Mouse (Mus musculus) liver, embryonic 15.5 days (tissue): Measurements from ENCODE around the gene Fahd1. TPM values are rescaled to one million over a fixed set of nuclear protein-coding genes. Genes with fewer than 3 reads are reported as not detected.
A peak's percentile ranks its signal among the peaks of the same experiment; 100 is the strongest.

Experiments used
- ATAC-seq: fragments of 200-750 bp; cut with Nextera tagmentation; 2 replicates; pipeline ENCODE4 v1.8.0; 2017; ENCODE audit warnings: moderate number of reproducible peaks, mild to moderate bottlenecking, moderate library complexity; ENCODE audit not compliant: insufficient read depth
- H3K27ac ChIP-seq: fragments of 300-500 bp; sonication (generic); replicated peaks from 2 replicates; pipeline ENCODE4 v1.5.1; 2015; ENCODE audit warnings: mild to moderate bottlenecking, inconsistent platforms
- H3K27me3 ChIP-seq: fragments of 300-500 bp; sonication (generic); 2 replicates; pipeline ENCODE4 v1.6.1; 2015; ENCODE audit warnings: mild to moderate bottlenecking, inconsistent platforms
- H3K36me3 ChIP-seq: fragments of 300-500 bp; sonication (generic); replicated peaks from 2 replicates; pipeline ENCODE4 v1.6.1; 2015; ENCODE audit warnings: moderate library complexity, mild to moderate bottlenecking, inconsistent platforms
- H3K4me1 ChIP-seq: fragments of 300-500 bp; sonication (generic); replicated peaks from 2 replicates; pipeline ENCODE4 v1.6.1; 2015; ENCODE audit warnings: inconsistent platforms
- H3K4me2 ChIP-seq: fragments of 300-500 bp; sonication (generic); 2 replicates; pipeline ENCODE4 v1.6.1; 2015; ENCODE audit warnings: moderate library complexity, mild to moderate bottlenecking, inconsistent platforms
- H3K4me3 ChIP-seq: fragments of 300-500 bp; sonication (generic); replicated peaks from 2 replicates; pipeline ENCODE4 v1.5.1; 2015; ENCODE audit warnings: mild to moderate bottlenecking, inconsistent platforms
- H3K9ac ChIP-seq: fragments of 300-500 bp; sonication (generic); 2 replicates; pipeline ENCODE4 v1.6.1; 2015; ENCODE audit warnings: moderate library complexity, mild to moderate bottlenecking, inconsistent platforms
- H3K9me3 ChIP-seq: fragments of 300-500 bp; sonication (generic); replicated peaks from 2 replicates; pipeline ENCODE4 v1.6.1; 2016; ENCODE audit warnings: inconsistent platforms
- WGBS: fragments of 180-500 bp; shearing (Covaris S2); methylation state at CpG from one replicate; pipeline ENCODE4 v1.1.7; 2015; ENCODE audit warnings: mixed read lengths; ENCODE audit not compliant: insufficient replicate concordance; 5-methylcytosine and 5-hydroxymethylcytosine counted together
- polyA plus RNA-seq: library from polyadenylated mRNA; unstranded; fragments of >200 nt; fragmentation: Nextera tagmentation; extraction: Ambion mirVana; gene quantifications from 2 replicates; pipeline ENCODE4 v1.2.1, GENCODE M21; 2015

The Fahd1 gene
- 41.1 and 44.2 TPM in 2 replicates for polyA plus RNA-seq

- ATAC-seq = peak; percentile 91
- peaks cover 45% of the 10 kb centered on the region for H3K4me1 ChIP-seq
- no peaks in the 10 kb centered on the region for H3K9me3 ChIP-seq
- under 1% methylated on average over 58 of the region's 58 CpGs for WGBS
- H3K4me2 ChIP-seq = peak within 1 kb of the TSS; percentile 78
- H3K27ac ChIP-seq = peak within 1 kb of the TSS; percentile 100
- peaks cover 35% of the 10 kb centered on the region for H3K36me3 ChIP-seq
- no peaks in the 10 kb centered on the region for H3K27me3 ChIP-seq
- peak within 1 kb of the TSS; percentile 93 for H3K9ac ChIP-seq
- peak within 1 kb of the TSS; percentile 95 for H3K4me3 ChIP-seq
Measured at GRCm38 (mm10) chr17:24850065-24850772, at the start of gene Fahd1. Fahd1 (minus strand) TSS chr17:24850364.

DNA sequence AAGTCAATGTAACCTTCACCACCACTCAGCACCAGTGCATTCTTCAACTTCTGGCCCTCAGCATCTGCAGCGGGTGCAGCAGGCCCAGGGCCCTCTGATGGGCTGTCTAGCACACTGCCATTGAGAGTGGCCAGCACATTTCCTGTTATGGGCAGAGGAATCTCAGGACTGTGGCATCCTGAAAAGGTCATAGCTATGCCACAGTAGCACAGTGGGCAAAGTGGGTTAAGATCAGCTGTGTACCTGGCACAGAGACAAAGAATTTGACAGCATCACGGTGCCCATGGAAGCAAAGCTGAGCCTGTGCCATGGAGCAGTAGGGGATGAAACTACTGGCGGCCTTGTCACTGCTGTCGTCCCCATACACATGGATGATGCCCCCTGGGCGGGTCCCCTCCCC is 49.0 kb upstream of the Fahd1 start:
- no peak for ATAC-seq
- no peaks in the 10 kb centered on the region for H3K27me3 ChIP-seq
- no peak overlapping the region for H3K9ac ChIP-seq
- H3K4me2 ChIP-seq = no peak overlapping the region
- 80% methylated on average over 5 of the region's 5 CpGs for WGBS
- peaks cover 77% of the 10 kb centered on the region for H3K36me3 ChIP-seq
- H3K4me3 ChIP-seq = no peak overlapping the region
- peaks cover 76% of the 10 kb centered on the region for H3K4me1 ChIP-seq
- H3K27ac ChIP-seq = peak overlapping the region; percentile 38; the same call in 1 of the 2 replicates
- H3K9me3 ChIP-seq = no peaks in the 10 kb centered on the region

DNA sequence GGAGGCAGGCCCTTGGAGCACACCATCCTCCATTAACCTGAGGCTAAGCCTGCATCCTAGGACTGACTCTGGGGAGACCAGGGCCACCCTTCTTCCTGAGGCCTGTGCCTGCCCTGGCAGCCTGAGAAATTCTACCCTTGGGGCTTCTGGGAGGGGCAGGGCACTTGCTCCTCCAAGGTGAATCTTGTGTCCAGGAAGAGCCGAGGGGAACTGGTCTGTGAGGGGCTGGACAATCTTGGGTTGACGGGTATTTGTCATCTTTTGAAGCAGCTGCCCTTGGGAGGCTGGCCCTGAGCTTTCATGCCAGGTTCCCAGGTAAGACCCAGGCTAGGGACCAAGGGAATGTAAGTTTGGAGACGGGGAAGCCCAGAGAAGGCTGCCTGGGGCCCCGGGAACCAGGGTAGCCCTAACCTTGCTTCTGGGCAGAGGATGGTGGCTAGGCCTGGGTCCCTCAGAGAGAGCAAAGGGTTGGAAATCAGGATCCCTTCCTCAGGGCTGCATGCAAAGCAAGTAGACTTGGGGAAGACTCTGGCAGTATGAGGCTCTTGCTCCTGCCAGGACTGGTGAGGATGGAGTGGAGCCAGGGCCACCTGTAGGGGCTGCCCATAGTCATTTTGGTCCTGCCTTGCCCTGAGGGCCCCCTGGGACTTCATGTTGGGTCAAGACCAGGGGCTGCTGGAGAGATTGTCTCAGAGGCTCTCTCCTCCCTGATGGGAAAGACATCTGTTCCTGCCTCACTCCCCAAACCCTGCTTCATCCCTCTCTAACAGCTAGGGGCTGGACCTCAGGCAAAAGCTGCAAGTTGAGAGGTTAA is 48.1 kb upstream of the Fahd1 start:
- WGBS = 75% methylated on average over 4 of the region's 4 CpGs
- no peak for ATAC-seq
- Histone ChIP-seq H3K4me1 (peaks cover 76% of the 10 kb centered on the region), H3K4me3 (peak overlapping the region; percentile 95), H3K4me2 (peak overlapping the region; percentile 87), H3K9me3 (no peaks in the 10 kb centered on the region), H3K9ac (0 out of 2 replicates have a peak overlapping the region, but pooled peaks have one; percentile 9), H3K27ac (peak overlapping the region; percentile 89), H3K36me3 (peaks cover 75% of the 10 kb centered on the region), H3K27me3 (no peaks in the 10 kb centered on the region)

GRCm38 (mm10) chr17:24897600-24897999 is 47.4 kb upstream of the Fahd1 start:
- peak overlapping the region; percentile 87 for H3K4me2 ChIP-seq
- peaks cover 75% of the 10 kb centered on the region for H3K4me1 ChIP-seq
- WGBS = 80% methylated on average over 4 of the region's 4 CpGs
- H3K4me3 ChIP-seq = peak overlapping the region; percentile 95
- H3K27me3 ChIP-seq = no peaks in the 10 kb centered on the region
- H3K9ac ChIP-seq = peak overlapping the region; percentile 92; the same call in 1 of the 2 replicates
- ATAC-seq = no peak
- peaks cover 75% of the 10 kb centered on the region for H3K36me3 ChIP-seq
- H3K27ac ChIP-seq = peak overlapping the region; percentile 89
- no peaks in the 10 kb centered on the region for H3K9me3 ChIP-seq

DNA sequence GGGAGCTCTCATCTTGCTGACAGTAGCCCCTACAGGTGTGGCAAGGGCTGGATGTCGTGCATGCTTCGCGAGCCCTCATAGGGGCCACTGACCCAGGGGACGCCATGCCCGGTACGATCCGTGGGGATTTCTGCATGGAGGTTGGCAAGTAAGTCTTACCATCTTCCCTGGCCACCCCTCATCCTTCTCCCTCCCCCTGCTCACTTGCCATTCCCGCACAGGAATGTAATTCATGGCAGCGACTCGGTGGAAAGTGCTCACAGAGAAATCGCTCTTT is 46.8 kb upstream of the Fahd1 start:
- Histone ChIP-seq H3K36me3 (peaks cover 75% of the 10 kb centered on the region), H3K4me3 (peak overlapping the region; percentile 95), H3K27me3 (no peaks in the 10 kb centered on the region), H3K27ac (peak overlapping the region; percentile 89), H3K4me2 (peak overlapping the region; percentile 87), H3K9ac (peak overlapping the region; percentile 92), H3K4me1 (peaks cover 68% of the 10 kb centered on the region), H3K9me3 (no peaks in the 10 kb centered on the region)
- ATAC-seq = no peak
- 47% methylated on average over 11 of the region's 11 CpGs for WGBS

- Histone ChIP-seq H3K27ac (peak within 1 kb of the TSS; percentile 89), H3K4me3 (peak within 1 kb of the TSS; percentile 95), H3K9ac (peak within 1 kb of the TSS; percentile 92), H3K9me3 (no peaks in the 10 kb centered on the region), H3K36me3 (peaks cover 75% of the 10 kb centered on the region), H3K4me2 (peak within 1 kb of the TSS; percentile 87), H3K27me3 (no peaks in the 10 kb centered on the region), H3K4me1 (peaks cover 63% of the 10 kb centered on the region)
- 1% methylated on average over 50 of the region's 50 CpGs for WGBS
- peak; percentile 73 for ATAC-seq
Measured at GRCm38 (mm10) chr17:24896241-24896992, 46.3 kb upstream of the Fahd1 start, which contains the start of gene Nme3. Nme3 (plus strand) TSS chr17:24896500.

- Histone ChIP-seq H3K4me2 (peak overlapping the region; percentile 87), H3K36me3 (peaks cover 75% of the 10 kb centered on the region), H3K27ac (peak overlapping the region; percentile 89), H3K4me1 (peaks cover 63% of the 10 kb centered on the region), H3K27me3 (no peaks in the 10 kb centered on the region), H3K4me3 (peak overlapping the region; percentile 95), H3K9me3 (no peaks in the 10 kb centered on the region), H3K9ac (peak overlapping the region; percentile 92)
- 5% methylated on average over 23 of the region's 23 CpGs for WGBS
- ATAC-seq = no peak
Measured at GRCm38 (mm10) chr17:24895571-24896240, 45.5 kb upstream of the Fahd1 start.

- Histone ChIP-seq H3K9ac (peak within 1 kb of the TSS; percentile 92), H3K27ac (peak within 1 kb of the TSS; percentile 89), H3K4me2 (peak within 1 kb of the TSS; percentile 87), H3K9me3 (no peaks in the 10 kb centered on the region), H3K27me3 (no peaks in the 10 kb centered on the region), H3K36me3 (peaks cover 75% of the 10 kb centered on the region), H3K4me3 (peak within 1 kb of the TSS; percentile 95), H3K4me1 (peaks cover 61% of the 10 kb centered on the region)
- ATAC-seq = peak; percentile 44
- under 1% methylated on average over 62 of the region's 62 CpGs for WGBS
Measured at GRCm38 (mm10) chr17:24894995-24895547, 44.9 kb upstream of the Fahd1 start, which contains the start of the genes Eme2 and Mrps34. Eme2 (minus strand) TSS chr17:24895087. Mrps34 (plus strand) TSS chr17:24895116.

DNA sequence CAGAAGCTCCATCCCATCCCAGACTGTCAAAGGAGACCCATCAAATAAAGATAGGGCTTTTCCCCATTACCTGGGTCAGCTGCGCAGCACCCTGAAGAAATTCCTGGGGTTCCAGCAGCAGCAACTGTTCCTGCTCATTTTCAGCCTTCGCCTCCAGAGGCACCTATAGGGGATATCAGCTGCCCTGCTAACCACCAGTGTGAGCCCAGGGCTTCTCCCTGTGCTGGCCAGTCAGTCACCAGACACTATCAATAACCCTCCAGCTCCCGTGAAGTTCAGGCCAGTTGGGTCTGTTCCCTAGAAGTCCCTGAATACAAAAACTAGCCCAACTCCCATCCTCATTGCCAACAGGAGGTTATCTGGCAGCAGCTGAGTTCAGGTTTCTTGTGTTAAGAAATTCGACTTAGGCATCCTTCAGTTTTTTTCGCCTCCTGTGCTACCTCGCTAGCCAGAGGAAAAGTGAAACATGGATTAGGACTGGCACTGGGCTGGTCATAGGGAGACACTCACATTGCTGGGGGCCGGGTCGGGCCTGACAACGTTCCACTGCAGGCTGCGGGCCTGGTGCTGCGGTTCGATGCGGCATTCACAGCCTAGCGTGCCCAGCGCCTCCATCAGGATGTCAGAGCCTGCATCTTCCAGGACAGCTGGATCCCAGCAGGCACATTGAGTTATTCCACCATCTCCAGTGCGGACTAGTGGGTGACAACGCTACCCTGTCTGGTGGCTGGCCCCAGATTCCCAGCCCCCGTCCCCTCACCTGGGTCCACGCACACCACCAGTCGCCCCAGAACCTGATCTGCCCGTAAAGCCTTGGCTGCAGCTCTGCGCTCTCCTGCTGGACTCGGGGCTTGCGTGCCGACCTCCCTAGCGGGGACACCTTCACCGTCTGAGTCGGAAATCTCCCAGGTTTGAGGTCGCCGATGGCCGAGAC is 44.2 kb upstream of the Fahd1 start:
- no peaks in the 10 kb centered on the region for H3K27me3 ChIP-seq
- H3K9me3 ChIP-seq = no peaks in the 10 kb centered on the region
- H3K27ac ChIP-seq = peak overlapping the region; percentile 89
- H3K4me3 ChIP-seq = peak overlapping the region; percentile 95
- peaks cover 69% of the 10 kb centered on the region for H3K4me1 ChIP-seq
- peak; percentile 4 for ATAC-seq
- peaks cover 75% of the 10 kb centered on the region for H3K36me3 ChIP-seq
- H3K4me2 ChIP-seq = peak overlapping the region; percentile 87
- WGBS = 8% methylated on average over 31 of the region's 31 CpGs
- peak overlapping the region; percentile 92 for H3K9ac ChIP-seq
